Mouse (Mus musculus) MEL (cell line): ENCODE data around the gene 1700109H08Rik. TPM values are rescaled to one million over a fixed set of nuclear protein-coding genes. Genes with fewer than 3 reads are reported as not detected.

Source experiments
- DNase-seq: peaks from one replicate; pipeline ENCODE4 v3.0.0; 2011; ENCODE audit warnings: low read depth, low spot score
- H3K27ac ChIP-seq: 2 replicates; pipeline ENCODE4 v1.5.1; 2012; ENCODE audit warnings: low read depth, mild to moderate bottlenecking, control low read depth, low read length, moderate library complexity; ENCODE audit not compliant: control insufficient read depth
- H3K27me3 ChIP-seq, 2 experiments: fragments of 150-350 bp in 1 of 2; sonication (generic) in 1 of 2; 2 replicates each; pipeline ENCODE4 v1.6.1; 2012; ENCODE audit warnings: low read length in 2 of 2, mild to moderate bottlenecking in 2 of 2, improper control_type of control experiment in 1 of 2, moderate library complexity in 1 of 2; ENCODE audit not compliant: insufficient read depth in 2 of 2, control insufficient read depth in 1 of 2
- H3K36me3 ChIP-seq, 2 experiments: 2 replicates each; pipeline ENCODE4 v1.6.1; 2012 to 2014; ENCODE audit warnings: low read length in 2 of 2, improper control_type of control experiment in 1 of 2, inconsistent platforms in 1 of 2, mild to moderate bottlenecking in 1 of 2; ENCODE audit not compliant: insufficient read depth in 2 of 2, control insufficient read depth in 1 of 2
- H3K4me1 ChIP-seq, 2 experiments: fragments of 150-350 bp in 1 of 2; sonication (generic) in 1 of 2; 2 replicates each; pipeline ENCODE4 v1.6.1; 2012; ENCODE audit warnings: low read length in 2 of 2, improper control_type of control experiment in 1 of 2, mild to moderate bottlenecking in 1 of 2; ENCODE audit not compliant: insufficient read depth in 2 of 2, control insufficient read depth in 1 of 2
- H3K4me3 ChIP-seq, 2 experiments: fragments of 150-350 bp in 1 of 2; sonication (generic) in 1 of 2; 2 replicates each; pipeline ENCODE4 v1.5.1; 2012; ENCODE audit warnings: low read depth in 2 of 2, low read length in 2 of 2, mild to moderate bottlenecking in 2 of 2, moderate library complexity in 2 of 2, control low read depth in 1 of 2, improper control_type of control experiment in 1 of 2; ENCODE audit not compliant: control insufficient read depth in 1 of 2, insufficient read depth in 1 of 2
- H3K79me2 ChIP-seq: 2 replicates; pipeline ENCODE4 v1.6.1; 2012; ENCODE audit warnings: mild to moderate bottlenecking, low read length, moderate library complexity; ENCODE audit not compliant: control insufficient read depth, poor library complexity, insufficient read depth
- H3K9ac ChIP-seq: 2 replicates; pipeline ENCODE4 v1.6.1; 2012; ENCODE audit warnings: low read depth, mild to moderate bottlenecking, control low read depth, low read length, moderate library complexity; ENCODE audit not compliant: control insufficient read depth, poor library complexity, severe bottlenecking
- H3K9me3 ChIP-seq: fragments of 150-350 bp; sonication (generic); replicated peaks from 2 replicates; pipeline ENCODE4 v1.6.1; 2012; ENCODE audit warnings: mild to moderate bottlenecking, low read length, improper control_type of control experiment, moderate library complexity; ENCODE audit not compliant: insufficient read depth
- BHLHE40 ChIP-seq: IDR thresholded peaks from 2 replicates; pipeline ENCODE4 v1.6.1; 2012; ENCODE audit warnings: low read depth, mild to moderate bottlenecking, inconsistent platforms, low read length, improper control_type of control experiment, borderline replicate concordance
- CHD1 ChIP-seq: IDR thresholded peaks from 2 replicates; pipeline ENCODE4 v1.6.1; 2012; ENCODE audit warnings: low read depth, mild to moderate bottlenecking, inconsistent platforms, low read length, improper control_type of control experiment
- CTCF ChIP-seq, 3 experiments: IDR thresholded peaks in 2 of 3; conservative IDR thresholded peaks in 1 of 3; 2 replicates each; pipeline ENCODE4 v1.5.1; 2011 to 2012; ENCODE audit warnings: low read length in 3 of 3, low read depth in 2 of 3, mild to moderate bottlenecking in 2 of 3, improper control_type of control experiment in 1 of 3, inconsistent platforms in 1 of 3, mixed read lengths in 1 of 3, moderate library complexity in 1 of 3; ENCODE audit not compliant: control insufficient read depth in 1 of 3, insufficient read depth in 1 of 3, poor library complexity in 1 of 3, severe bottlenecking in 1 of 3
- ELF1 ChIP-seq: IDR thresholded peaks from 2 replicates; pipeline ENCODE4 v1.6.1; 2014; ENCODE audit warnings: low read depth, mild to moderate bottlenecking, inconsistent platforms, low read length, improper control_type of control experiment, moderate library complexity
- EP300 ChIP-seq, 2 experiments: IDR thresholded peaks; 2 replicates each; pipeline ENCODE4 v1.6.1; 2011; ENCODE audit warnings: improper control_type of control experiment in 2 of 2, low read length in 2 of 2, low read depth in 1 of 2, mild to moderate bottlenecking in 1 of 2
- GABPA ChIP-seq: IDR thresholded peaks from 2 replicates; pipeline ENCODE4 v1.6.1; 2012; ENCODE audit warnings: low read depth, mild to moderate bottlenecking, inconsistent platforms, low read length, improper control_type of control experiment, moderate library complexity
- GATA1 ChIP-seq: IDR thresholded peaks from 2 replicates; pipeline ENCODE4 v1.6.1; 2011; ENCODE audit warnings: low read depth, low read length, improper control_type of control experiment
- HCFC1 ChIP-seq: IDR thresholded peaks from 2 replicates; pipeline ENCODE4 v1.6.1; 2012; ENCODE audit warnings: low read depth, mild to moderate bottlenecking, inconsistent platforms, low read length, improper control_type of control experiment, moderate library complexity
- MAX ChIP-seq: IDR thresholded peaks from 2 replicates; pipeline ENCODE4 v1.6.1; 2011; ENCODE audit warnings: low read length, improper control_type of control experiment
- NELFE ChIP-seq: IDR thresholded peaks from 2 replicates; pipeline ENCODE4 v1.6.1; 2011; ENCODE audit warnings: low read depth, low read length, improper control_type of control experiment
- RAD21 ChIP-seq: IDR thresholded peaks from 2 replicates; pipeline ENCODE4 v1.6.1; 2011; ENCODE audit warnings: mild to moderate bottlenecking, low read depth, low read length, improper control_type of control experiment
- SMC3 ChIP-seq: IDR thresholded peaks from 2 replicates; pipeline ENCODE4 v1.6.1; 2011; ENCODE audit warnings: low read depth, low read length, improper control_type of control experiment
- TAL1 ChIP-seq: IDR thresholded peaks from 2 replicates; pipeline ENCODE4 v1.6.1; 2012; ENCODE audit warnings: mild to moderate bottlenecking, inconsistent platforms, low read length, moderate library complexity, mixed read lengths
- USF1 ChIP-seq: IDR thresholded peaks from 2 replicates; pipeline ENCODE4 v1.6.1; 2014; ENCODE audit warnings: low read depth, mild to moderate bottlenecking, inconsistent platforms, low read length, improper control_type of control experiment, moderate library complexity
- USF2 ChIP-seq, 2 experiments: IDR thresholded peaks; 2 replicates each; pipeline ENCODE4 v1.6.1; 2011 to 2012; ENCODE audit warnings: improper control_type of control experiment in 2 of 2, low read length in 2 of 2, borderline replicate concordance in 1 of 2, inconsistent platforms in 1 of 2, low read depth in 1 of 2, mild to moderate bottlenecking in 1 of 2; ENCODE audit not compliant: insufficient read depth in 1 of 2
- ZKSCAN1 ChIP-seq: IDR thresholded peaks from 2 replicates; pipeline ENCODE4 v1.6.1; 2012; ENCODE audit warnings: low read depth, mild to moderate bottlenecking, inconsistent platforms, low read length, improper control_type of control experiment, moderate library complexity
- ZNF384 ChIP-seq: IDR thresholded peaks from 2 replicates; pipeline ENCODE4 v1.6.1; 2012; ENCODE audit warnings: low read depth, mild to moderate bottlenecking, inconsistent platforms, low read length, improper control_type of control experiment
- polyA plus RNA-seq, 2 experiments: library from polyadenylated mRNA; stranded (reverse) in 1 of 2; unstranded in 1 of 2; fragments of >175 nt in 1 of 2; fragments of >200 nt in 1 of 2; gene quantifications; 2 replicates each; pipeline versions ENCODE4 v1.2.1 to v1.2.4; 2012; ENCODE audit warnings: low replicate concordance in 2 of 2, low read depth in 1 of 2; ENCODE audit not compliant: insufficient read length in 2 of 2, insufficient read depth in 1 of 2, missing spikeins in 1 of 2
- total RNA-seq: library from RNA; depleted of rRNA; stranded (reverse); fragments of 300-350 nt; gene quantifications from 2 replicates; pipeline ENCODE4 v1.2.3, GENCODE M21; 2012

1700109H08Rik gene
- total and polyA plus RNA-seq, 3 experiments, result 1.6 to 4.2 TPM; not detected in 1

DNA sequence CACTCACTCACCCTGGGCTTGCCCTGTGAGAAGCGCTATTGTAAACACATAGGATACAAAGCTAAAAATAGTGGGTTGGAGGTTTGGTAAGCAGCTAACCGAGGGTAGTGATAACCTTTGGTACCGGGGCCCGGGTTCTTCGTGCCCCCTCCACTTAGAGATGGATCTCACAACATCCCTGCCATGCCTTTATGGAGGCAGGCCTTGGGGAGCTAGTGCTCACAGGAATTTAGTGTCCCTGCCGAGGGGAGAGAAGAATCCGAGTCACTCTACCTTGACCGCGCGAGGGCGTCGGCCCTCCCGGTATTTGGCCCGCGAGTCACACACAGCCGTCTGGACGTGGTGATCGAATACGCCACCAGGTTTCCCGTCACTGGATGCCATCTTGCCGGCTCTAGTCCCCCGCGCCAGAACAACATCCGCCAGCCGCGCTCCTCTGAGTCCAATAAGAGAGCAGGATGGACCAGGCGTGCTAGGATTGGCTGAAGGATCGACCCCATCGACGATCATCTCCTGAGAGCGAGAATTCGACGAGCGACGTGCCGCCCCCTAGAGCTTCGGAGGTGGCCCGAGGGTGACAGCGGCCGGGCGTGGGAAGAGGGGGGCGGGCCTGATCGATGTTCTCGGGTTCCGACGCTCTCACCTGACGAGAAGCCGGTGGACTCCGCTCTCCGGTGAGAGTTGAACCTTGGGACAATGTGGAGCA lies 24.5 kb downstream of the 1700109H08Rik start, which contains the start of gene Pex1 (continued):
- TF ChIP-seq GATA1, result no peak
- peak; percentile 67 for TF ChIP-seq MAX
- TF ChIP-seq ZNF384, result no peak
- peak; percentile 93 for TF ChIP-seq HCFC1
- TF ChIP-seq TAL1, result no peak
- TF ChIP-seq BHLHE40, result no peak
- TF ChIP-seq CHD1, result no peak
- TF ChIP-seq GABPA, result no peak
- peak; percentile 51 for TF ChIP-seq NELFE
- TF ChIP-seq ELF1, result peak; percentile 64
- peak in 2 of 3 experiments; percentile 67 to 70; a peak in 4 of 6 replicates for TF ChIP-seq CTCF (IDR thresholded peaks at IDR 0.05 in 2 of 3, conservative IDR thresholded peaks at IDR 0.05 in 1 of 3; ENCODE audit: control insufficient read depth in 1 of 3, insufficient read depth in 1 of 3, low read depth in 2 of 3, low read length in 3 of 3, poor library complexity in 1 of 3, severe bottlenecking in 1 of 3)

DNA sequence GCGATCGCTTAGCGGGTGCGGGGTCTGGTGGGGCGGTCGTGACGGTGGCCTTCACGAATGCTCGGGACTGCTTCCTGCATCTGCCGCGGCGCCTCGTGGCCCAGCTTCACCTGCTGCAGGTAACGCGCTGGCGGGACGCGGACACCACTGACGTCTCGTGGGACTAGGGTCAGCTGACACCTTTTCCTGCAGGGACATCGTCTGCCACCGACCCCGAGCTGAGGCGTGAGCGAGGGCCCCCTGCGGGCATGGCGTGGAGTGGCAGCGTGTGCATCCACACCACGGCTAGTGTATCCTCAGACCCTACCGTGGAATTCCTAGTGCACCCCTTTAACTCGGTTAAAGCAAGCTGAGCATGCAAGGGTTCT lies 25.0 kb downstream of the 1700109H08Rik start, which contains the start of gene Rbm48:
TSS of gene Rbm48 (minus strand) at position 187 of the 368 bp plus-strand sequence.
- Histone ChIP-seq H3K27me3 (no peaks in the 10 kb centered on the region), H3K4me3 (peak within 1 kb of the TSS; percentile 91), H3K4me1 (peaks cover 2 to 4% of the 10 kb centered on the region in 2 experiments; a peak in 2 of 4 replicates), H3K9me3 (no peaks in the 10 kb centered on the region), H3K9ac (peak within 1 kb of the TSS; percentile 83), H3K79me2 (peaks cover 14% of the 10 kb centered on the region), H3K36me3 (peaks cover 3 to 7% of the 10 kb centered on the region in 2 experiments; a peak in 2 of 4 replicates), H3K27ac (peak within 1 kb of the TSS; percentile 32; the same call in 1 of the 2 replicates)
- peak; percentile 79 for DNase-seq
- peak; percentile 58 to 74 (median 67) for TF ChIP-seq CTCF (IDR thresholded peaks at IDR 0.05 in 2 of 3, conservative IDR thresholded peaks at IDR 0.05 in 1 of 3; ENCODE audit: control insufficient read depth in 1 of 3, insufficient read depth in 1 of 3, low read depth in 2 of 3, low read length in 3 of 3, poor library complexity in 1 of 3, severe bottlenecking in 1 of 3)
- TF ChIP-seq ZKSCAN1, result no peak
- TF ChIP-seq TAL1, result no peak
- 0 out of 4 replicates have a peak, but pooled peaks of 1 of the 2 experiments have one; percentile 46 for TF ChIP-seq USF2 (IDR thresholded peaks at IDR 0.05; ENCODE audit: borderline replicate concordance in 1 of 2, insufficient read depth in 1 of 2, low read depth in 1 of 2, low read length in 2 of 2)
- peak; percentile 45 for TF ChIP-seq RAD21
- peak; percentile 58 for TF ChIP-seq SMC3
- TF ChIP-seq USF1, result peak; percentile 84
- peak; percentile 3; the same call in 1 of the 2 replicates for TF ChIP-seq MAX
- no peak for TF ChIP-seq EP300 (IDR thresholded peaks at IDR 0.05; ENCODE audit: low read depth in 1 of 2, low read length in 2 of 2)
